Comparison of ENCODE assay signal across 22 mouse cellular contexts in genomic region chr13:91540145-91541068, GRCm38 (mm10).
DNase-seq lines count a peak whose midpoint lies in the region; ATAC-seq and TF ChIP-seq lines count a peak whose summit lies in the region.
"Had no signal": no experiment of that assay in that cellular context is flagged by ENCODE, and none has a peak within 500 bp of the region (broad histone marks: within the 10 kb centered on the region; RNA-seq: fewer than 3 reads in every experiment).

No protein-coding gene starts in this region.

- H3K9ac ChIP-seq in stomach, embryonic 15.5 days: no peak overlapping the region
- no peak overlapping the region for H3K9ac ChIP-seq in stomach, postnatal 0 days (ENCODE audit: low read length)
- H3K9ac ChIP-seq in liver, embryonic 15.5 days: no peak overlapping the region
- H3K9ac ChIP-seq in intestine, embryonic 15.5 days: no peak overlapping the region
- no peak overlapping the region for H3K9ac ChIP-seq in forebrain, embryonic 15.5 days (replicated peaks)
- H3K9ac ChIP-seq: midbrain, embryonic 15.5 days; neural tube, embryonic 13.5 days had no signal

- H3K9me3 ChIP-seq in stomach, embryonic 15.5 days: no peaks in the 10 kb centered on the region
- no peaks in the 10 kb centered on the region for H3K9me3 ChIP-seq in stomach, postnatal 0 days (ENCODE audit: control insufficient read depth, low read length)
- H3K9me3 ChIP-seq in liver, embryonic 15.5 days (replicated peaks): no peaks in the 10 kb centered on the region
- no peaks in the 10 kb centered on the region for H3K9me3 ChIP-seq in intestine, embryonic 15.5 days
- no peaks in the 10 kb centered on the region for H3K9me3 ChIP-seq in forebrain, embryonic 15.5 days
- H3K9me3 ChIP-seq: embryonic facial prominence, embryonic 10.5 days; forebrain, embryonic 10.5 days; limb, embryonic 10.5 days; midbrain, embryonic 15.5 days; neural tube, embryonic 13.5 days had no signal

- TF ChIP-seq CTCF in stomach, postnatal 0 days (IDR thresholded peaks at IDR 0.05; ENCODE audit: low read depth): no peak
- TF ChIP-seq CTCF in lung, adult 2 months (IDR thresholded peaks at IDR 0.05; ENCODE audit: insufficient read depth, low read length): no peak

- DNase-seq in stomach, postnatal 0 days (ENCODE audit: low spot score): no peak
- peak; percentile 25 for DNase-seq in c-Kit-positive CD71-positive TER-119-positive erythroid progenitor cells, embryonic 14.5 days (ENCODE audit: low spot score)
- peak; percentile 55 for DNase-seq in thymus, postnatal 25 days
- DNase-seq in lung, adult 2 months: no peak
- DNase-seq: adrenal gland, adult 8-10 months; cerebellum, adult 9-11 months; gastrocnemius, adult 2 months; kidney, adult 9 months; kidney, postnatal 14 days; right cerebral cortex, postnatal 4 days had no signal

- H3K27me3 ChIP-seq in stomach, embryonic 15.5 days (replicated peaks): no peaks in the 10 kb centered on the region
- no peaks in the 10 kb centered on the region for H3K27me3 ChIP-seq in stomach, postnatal 0 days (ENCODE audit: control insufficient read depth, insufficient read depth, low read length)
- H3K27me3 ChIP-seq in liver, embryonic 15.5 days: no peaks in the 10 kb centered on the region
- no peaks in the 10 kb centered on the region for H3K27me3 ChIP-seq in intestine, embryonic 15.5 days (replicated peaks)
- H3K27me3 ChIP-seq in forebrain, embryonic 15.5 days: no peaks in the 10 kb centered on the region
- H3K27me3 ChIP-seq: midbrain, embryonic 15.5 days; neural tube, embryonic 13.5 days had no signal

- TF ChIP-seq EP300 in stomach, postnatal 0 days (optimal IDR thresholded peaks at IDR 0.05): no peak

- ATAC-seq in stomach, embryonic 15.5 days (ENCODE audit: insufficient read depth, low FRiP score, low read depth): peak; percentile 14; the same call in 1 of the 2 replicates
- no peak for ATAC-seq in stomach, postnatal 0 days (ENCODE audit: low FRiP score, low TSS enrichment)
- peak; percentile 80 for ATAC-seq in liver, embryonic 15.5 days (ENCODE audit: insufficient read depth)
- no peak for ATAC-seq in intestine, embryonic 15.5 days
- ATAC-seq in forebrain, embryonic 15.5 days (replicated peaks): no peak
- ATAC-seq: hindbrain, embryonic 16.5 days; intestine, embryonic 16.5 days; midbrain, embryonic 15.5 days had no signal

- no peak for TF ChIP-seq POLR2A in lung, adult 2 months (IDR thresholded peaks at IDR 0.05; ENCODE audit: borderline replicate concordance, extremely low read depth, low read depth, low read length)

- H3K4me1 ChIP-seq in stomach, embryonic 15.5 days: no peaks in the 10 kb centered on the region
- no peaks in the 10 kb centered on the region for H3K4me1 ChIP-seq in stomach, postnatal 0 days (replicated peaks; ENCODE audit: control insufficient read depth, insufficient read depth)
- H3K4me1 ChIP-seq in liver, embryonic 15.5 days (replicated peaks): peaks cover 46% of the 10 kb centered on the region
- peaks cover 5% of the 10 kb centered on the region for H3K4me1 ChIP-seq in lung, adult 2 months (ENCODE audit: control insufficient read depth, insufficient read depth, low read length)
- no peaks in the 10 kb centered on the region for H3K4me1 ChIP-seq in intestine, embryonic 15.5 days (replicated peaks)
- H3K4me1 ChIP-seq in forebrain, embryonic 15.5 days: no peaks in the 10 kb centered on the region
- H3K4me1 ChIP-seq: embryonic facial prominence, embryonic 10.5 days; forebrain, embryonic 10.5 days; limb, embryonic 10.5 days; neural tube, embryonic 13.5 days had no signal

- 82% methylated on average over 2 of the region's 2 CpGs for WGBS in stomach, embryonic 15.5 days
- WGBS in stomach, postnatal 0 days: 91% methylated on average over 2 of the region's 2 CpGs
- 28% methylated on average over 2 of the region's 2 CpGs for WGBS in liver, embryonic 15.5 days (ENCODE audit: insufficient replicate concordance)
- WGBS in lung, adult 2 months: 87% methylated on average over 2 of the region's 2 CpGs
- WGBS in intestine, embryonic 15.5 days: 95% methylated on average over 2 of the region's 2 CpGs
- 95% methylated on average over 2 of the region's 2 CpGs for WGBS in forebrain, embryonic 15.5 days

- H3K36me3 ChIP-seq in stomach, embryonic 15.5 days: no peaks in the 10 kb centered on the region
- H3K36me3 ChIP-seq in stomach, postnatal 0 days (ENCODE audit: control insufficient read depth, insufficient read depth, low read length): no peaks in the 10 kb centered on the region
- no peaks in the 10 kb centered on the region for H3K36me3 ChIP-seq in liver, embryonic 15.5 days (replicated peaks)
- no peaks in the 10 kb centered on the region for H3K36me3 ChIP-seq in intestine, embryonic 15.5 days
- H3K36me3 ChIP-seq in forebrain, embryonic 15.5 days: no peaks in the 10 kb centered on the region

- H3K27ac ChIP-seq in stomach, embryonic 15.5 days: no peak overlapping the region
- H3K27ac ChIP-seq in stomach, postnatal 0 days (replicated peaks): no peak overlapping the region
- H3K27ac ChIP-seq in liver, embryonic 15.5 days (replicated peaks): peak overlapping the region; percentile 46
- H3K27ac ChIP-seq in intestine, embryonic 15.5 days: no peak overlapping the region
- H3K27ac ChIP-seq in forebrain, embryonic 15.5 days (replicated peaks): no peak overlapping the region
- H3K27ac ChIP-seq: embryonic facial prominence, embryonic 10.5 days; forebrain, embryonic 10.5 days; gastrocnemius, adult 2 months; limb, embryonic 10.5 days; midbrain, embryonic 15.5 days; neural tube, embryonic 13.5 days had no signal

- no peak overlapping the region for H3K4me2 ChIP-seq in stomach, embryonic 15.5 days
- no peak overlapping the region for H3K4me2 ChIP-seq in stomach, postnatal 0 days (replicated peaks; ENCODE audit: low read depth)
- peak overlapping the region; percentile 6; the same call in 1 of the 2 replicates for H3K4me2 ChIP-seq in liver, embryonic 15.5 days
- no peak overlapping the region for H3K4me2 ChIP-seq in intestine, embryonic 15.5 days (replicated peaks)
- H3K4me2 ChIP-seq in forebrain, embryonic 15.5 days (replicated peaks): no peak overlapping the region
- H3K4me2 ChIP-seq: midbrain, embryonic 15.5 days; neural tube, embryonic 13.5 days had no signal

- no peak overlapping the region for H3K4me3 ChIP-seq in stomach, embryonic 15.5 days (replicated peaks)
- no peak overlapping the region for H3K4me3 ChIP-seq in stomach, postnatal 0 days (ENCODE audit: low read depth, low read length)
- H3K4me3 ChIP-seq in liver, embryonic 15.5 days (replicated peaks): no peak overlapping the region
- no peak overlapping the region for H3K4me3 ChIP-seq in lung, adult 2 months (replicated peaks; ENCODE audit: extremely low read depth, low read depth, low read length)
- no peak overlapping the region for H3K4me3 ChIP-seq in intestine, embryonic 15.5 days (replicated peaks)
- H3K4me3 ChIP-seq in forebrain, embryonic 15.5 days: no peak overlapping the region
- H3K4me3 ChIP-seq: embryonic facial prominence, embryonic 10.5 days; forebrain, embryonic 10.5 days; gastrocnemius, adult 2 months; limb, embryonic 10.5 days; midbrain, embryonic 15.5 days; myocyte; neural tube, embryonic 13.5 days had no signal

Comparison
In these comparisons a context has a peak if more than half of its experiments do, and no peak if none do; other contexts are left out.
1. ATAC-seq: peak in stomach, embryonic 15.5 days (single experiment) and liver, embryonic 15.5 days (single experiment); none in stomach, postnatal 0 days (single experiment), intestine, embryonic 15.5 days (single experiment) and forebrain, embryonic 15.5 days (single experiment).
2. DNase-seq: peak in c-Kit-positive CD71-positive TER-119-positive erythroid progenitor cells, embryonic 14.5 days (single experiment) and thymus, postnatal 25 days (single experiment); none in stomach, postnatal 0 days (single experiment) and lung, adult 2 months (single experiment).